Mouse (Mus musculus) limb, embryonic 14.5 days (tissue): ENCODE data around the gene Brsk1. TPM values are rescaled to one million over a fixed set of nuclear protein-coding genes. Genes with fewer than 3 reads are reported as not detected.

Experiments
- ATAC-seq: fragments of 200-750 bp; cut with Nextera tagmentation; 2 replicates; pipeline ENCODE4 v1.8.0; 2017; ENCODE audit warnings: low read depth, moderate number of reproducible peaks, moderate TSS enrichment; ENCODE audit not compliant: low FRiP score
- DNase-seq: peaks from one replicate; pipeline ENCODE4 v3.0.0-alpha.2; 2015; ENCODE audit warnings: low spot score
- H3K27ac ChIP-seq: fragments of 300-500 bp; sonication (generic); replicated peaks from 2 replicates; pipeline ENCODE4 v1.5.1; 2014; ENCODE audit warnings: low read depth, mild to moderate bottlenecking, low read length, moderate library complexity, mixed read lengths
- H3K27me3 ChIP-seq: fragments of 300-500 bp; sonication (generic); 2 replicates; pipeline ENCODE4 v1.6.1; 2014; ENCODE audit warnings: low read length, mixed read lengths; ENCODE audit not compliant: control insufficient read depth, insufficient read depth
- H3K36me3 ChIP-seq: fragments of 300-500 bp; sonication (generic); 2 replicates; pipeline ENCODE4 v1.6.1; 2014; ENCODE audit warnings: mild to moderate bottlenecking, low read length, moderate library complexity, mixed read lengths; ENCODE audit not compliant: control insufficient read depth, insufficient read depth
- H3K4me1 ChIP-seq: fragments of 300-500 bp; sonication (generic); 2 replicates; pipeline ENCODE4 v1.6.1; 2014; ENCODE audit warnings: antibody characterized with exemption, low read length, mixed read lengths; ENCODE audit not compliant: control insufficient read depth, insufficient read depth
- H3K4me2 ChIP-seq: fragments of 300-500 bp; sonication (generic); replicated peaks from 2 replicates; pipeline ENCODE4 v1.6.1; 2014; ENCODE audit warnings: low read depth, mild to moderate bottlenecking, low read length, moderate library complexity; ENCODE audit not compliant: severe bottlenecking
- H3K4me3 ChIP-seq: fragments of 300-500 bp; sonication (generic); replicated peaks from 2 replicates; pipeline ENCODE4 v1.5.1; 2014; ENCODE audit warnings: low read length
- H3K9ac ChIP-seq: fragments of 300-500 bp; sonication (generic); 2 replicates; pipeline ENCODE4 v1.6.1; 2014; ENCODE audit warnings: mild to moderate bottlenecking, low read depth, low read length, moderate library complexity; ENCODE audit not compliant: severe bottlenecking
- H3K9me3 ChIP-seq: fragments of 300-500 bp; sonication (generic); 2 replicates; pipeline ENCODE4 v1.6.1; 2016; ENCODE audit warnings: low read length; ENCODE audit not compliant: control insufficient read depth
- POLR2A ChIP-seq: fragments of 200-500 bp; IDR thresholded peaks from 2 replicates; pipeline ENCODE4 v1.8.0; 2012; ENCODE audit warnings: inconsistent platforms, mild to moderate bottlenecking, moderate library complexity, borderline replicate concordance; ENCODE audit not compliant: insufficient read depth, insufficient read length; ENCODE audit errors: extremely low read depth
- WGBS: fragments of 180-500 bp; shearing (Covaris S2); extraction: QIAGEN DNeasy Blood & Tissue Kit; methylation state at CpG from one replicate; pipeline ENCODE4 v1.1.7; 2014; 5-methylcytosine and 5-hydroxymethylcytosine counted together
- polyA plus RNA-seq, 2 experiments: library from polyadenylated mRNA; depleted of rRNA in 1 of 2; stranded (reverse) in 1 of 2; unstranded in 1 of 2; fragments of >200 nt; fragmentation: Nextera tagmentation in 1 of 2; extraction: Ambion mirVana in 1 of 2; gene quantifications; 2 replicates each; pipeline versions ENCODE4 v1.2.1 to v1.2.3; 2012 to 2014

Gene Brsk1
- polyA plus RNA-seq, 2 experiments = 1.3 to 26.4 TPM

GRCm38 (mm10) chr7:4655393-4655792, 35.0 kb upstream of the Brsk1 start:
- no peak for TF ChIP-seq POLR2A
- Histone ChIP-seq H3K9me3 (no peaks in the 10 kb centered on the region), H3K36me3 (peaks cover 22% of the 10 kb centered on the region; the same call in 1 of the 2 replicates), H3K4me3 (no peak overlapping the region), H3K4me2 (no peak overlapping the region), H3K4me1 (peaks cover 15% of the 10 kb centered on the region), H3K27ac (no peak overlapping the region), H3K27me3 (no peaks in the 10 kb centered on the region), H3K9ac (no peak overlapping the region)
- WGBS = 87% methylated on average over 4 of the region's 4 CpGs
- ATAC-seq (no peak), DNase-seq (no peak)

- Histone ChIP-seq H3K36me3 (peaks cover 23% of the 10 kb centered on the region), H3K4me2 (no peak overlapping the region), H3K4me1 (peaks cover 16% of the 10 kb centered on the region), H3K4me3 (no peak overlapping the region), H3K27ac (no peak overlapping the region), H3K9ac (no peak overlapping the region), H3K9me3 (no peaks in the 10 kb centered on the region), H3K27me3 (no peaks in the 10 kb centered on the region)
- 80% methylated on average over 1 of the region's 1 CpGs for WGBS
- TF ChIP-seq POLR2A = no peak
- no peak for DNase-seq
- ATAC-seq = no peak
These were observed 34.5 kb upstream of the Brsk1 start for GRCm38 (mm10) chr7:4655916-4656315.

GRCm38 (mm10) chr7:4656818-4657217, 33.6 kb upstream of the Brsk1 start:
- Histone ChIP-seq H3K9ac (peak overlapping the region; percentile 94; the same call in 1 of the 2 replicates), H3K36me3 (peaks cover 21% of the 10 kb centered on the region), H3K4me1 (peaks cover 16% of the 10 kb centered on the region), H3K27me3 (no peaks in the 10 kb centered on the region), H3K27ac (no peak overlapping the region), H3K4me2 (peak overlapping the region; percentile 93), H3K4me3 (peak overlapping the region; percentile 88; the same call in 1 of the 2 replicates), H3K9me3 (no peaks in the 10 kb centered on the region)
- WGBS = 56% methylated on average over 1 of the region's 1 CpGs
- TF ChIP-seq POLR2A = no peak
- no peak for DNase-seq
- no peak for ATAC-seq

GRCm38 (mm10) chr7:4657521-4658127, 32.8 kb upstream of the Brsk1 start:
- H3K27ac ChIP-seq = no peak overlapping the region
- 47% methylated on average over 9 of the region's 9 CpGs for WGBS
- peak overlapping the region; percentile 93 for H3K4me2 ChIP-seq
- H3K4me3 ChIP-seq = peak overlapping the region; percentile 88
- H3K4me1 ChIP-seq = peaks cover 16% of the 10 kb centered on the region
- no peak for DNase-seq
- H3K9me3 ChIP-seq = no peaks in the 10 kb centered on the region
- H3K27me3 ChIP-seq = no peaks in the 10 kb centered on the region
- peak overlapping the region; percentile 94 for H3K9ac ChIP-seq
- H3K36me3 ChIP-seq = peaks cover 17% of the 10 kb centered on the region
- no peak for TF ChIP-seq POLR2A
- ATAC-seq = no peak

- Histone ChIP-seq H3K4me3 (peak overlapping the region; percentile 88), H3K27ac (peak overlapping the region; percentile 97), H3K4me1 (peaks cover 16% of the 10 kb centered on the region), H3K27me3 (no peaks in the 10 kb centered on the region), H3K9me3 (no peaks in the 10 kb centered on the region), H3K9ac (peak overlapping the region; percentile 94), H3K36me3 (peaks cover 16% of the 10 kb centered on the region), H3K4me2 (peak overlapping the region; percentile 93)
- no peak for TF ChIP-seq POLR2A
- ATAC-seq = peak; percentile 80
- peak; percentile 13 for DNase-seq
- under 1% methylated on average over 42 of the region's 78 CpGs for WGBS
These were observed 32.1 kb upstream of the Brsk1 start for GRCm38 (mm10) chr7:4658128-4658907.
